Mouse (Mus musculus) MEL (cell line): ENCODE data around the gene R3hcc1l.
A peak's percentile ranks its signal among the peaks of the same experiment; 100 is the strongest.

Source experiments
- EP300 ChIP-seq, 2 experiments: IDR thresholded peaks; 2 replicates each; pipeline ENCODE4 v1.6.1; 2011; ENCODE audit warnings: improper control_type of control experiment in 2 of 2, low read length in 2 of 2, low read depth in 1 of 2, mild to moderate bottlenecking in 1 of 2
- ETS1 ChIP-seq: IDR thresholded peaks from 2 replicates; pipeline ENCODE4 v1.6.1; 2012; ENCODE audit warnings: low read depth, mild to moderate bottlenecking, inconsistent platforms, low read length, improper control_type of control experiment, moderate library complexity
- POLR2A ChIP-seq, 2 experiments: IDR thresholded peaks; 2 replicates each; pipeline ENCODE4 v1.6.1; 2011 to 2012; ENCODE audit warnings: low read length in 2 of 2, mild to moderate bottlenecking in 2 of 2, control low read depth in 1 of 2, improper control_type of control experiment in 1 of 2, low read depth in 1 of 2, moderate library complexity in 1 of 2; ENCODE audit not compliant: control insufficient read depth in 1 of 2, insufficient read depth in 1 of 2, poor library complexity in 1 of 2
- USF2 ChIP-seq, 2 experiments: IDR thresholded peaks; 2 replicates each; pipeline ENCODE4 v1.6.1; 2011 to 2012; ENCODE audit warnings: improper control_type of control experiment in 2 of 2, low read length in 2 of 2, borderline replicate concordance in 1 of 2, inconsistent platforms in 1 of 2, low read depth in 1 of 2, mild to moderate bottlenecking in 1 of 2; ENCODE audit not compliant: insufficient read depth in 1 of 2

DNA sequence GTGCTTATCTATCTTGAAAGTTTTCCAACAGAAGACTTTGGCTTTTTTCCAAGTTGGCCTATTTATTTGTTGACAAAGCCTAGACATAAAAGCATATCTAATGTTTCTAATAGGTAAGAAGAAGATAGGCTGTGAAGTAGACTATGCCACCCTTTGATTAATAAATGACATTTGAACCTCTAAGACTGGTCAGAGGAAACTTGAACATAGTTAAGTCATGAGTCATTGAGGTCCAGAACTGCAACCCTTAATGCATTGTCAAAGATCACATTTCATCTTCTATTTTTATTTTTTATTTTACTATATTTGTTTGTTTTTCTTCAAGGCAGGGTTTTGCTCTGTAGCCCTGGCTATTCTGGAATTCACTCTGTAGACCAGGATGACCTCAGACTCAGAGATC, 48.5 kb downstream of the R3hcc1l start:
- no peak for TF ChIP-seq USF2 (IDR thresholded peaks at IDR 0.05; ENCODE audit: borderline replicate concordance in 1 of 2, insufficient read depth in 1 of 2, low read depth in 1 of 2, low read length in 2 of 2)
- no peak for TF ChIP-seq ETS1
- TF ChIP-seq EP300 (IDR thresholded peaks at IDR 0.05; ENCODE audit: low read depth in 1 of 2, low read length in 2 of 2) = peak in 1 of 2 experiments; percentile 14; a peak in 2 of 4 replicates
- TF ChIP-seq POLR2A (IDR thresholded peaks at IDR 0.05; ENCODE audit: control insufficient read depth in 1 of 2, insufficient read depth in 1 of 2, low read depth in 1 of 2, low read length in 2 of 2, poor library complexity in 1 of 2) = no peak
